Mouse (Mus musculus): Measurements from ENCODE around the gene Ptprg. TPM values are rescaled to one million over a fixed set of nuclear protein-coding genes. Genes with fewer than 3 reads are reported as not detected.

Ptprg gene
- polyA plus RNA-seq, 1 experiment from 2014 or later, result 42.3 TPM

DNA sequence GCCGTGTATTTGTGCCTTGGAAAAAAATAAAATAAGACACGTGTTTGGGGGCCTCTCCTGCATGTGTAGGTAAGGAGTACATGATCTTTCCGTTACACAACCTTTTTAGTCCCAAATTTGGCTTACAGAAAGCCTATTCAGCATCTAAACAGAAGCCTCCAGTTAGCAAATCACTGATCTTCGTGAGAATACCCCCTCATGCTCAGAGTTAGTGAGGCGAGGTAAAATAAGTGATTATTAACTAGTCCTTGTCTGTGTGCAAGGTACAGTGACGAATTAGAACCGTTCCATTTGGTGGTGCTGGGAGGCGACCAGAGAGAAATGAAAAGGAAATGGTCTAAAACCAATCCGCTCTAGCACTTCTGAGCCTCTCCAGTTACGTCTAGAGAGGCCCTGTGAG is 648.9 kb downstream of the Ptprg start:
- WGBS, result 57% methylated on average over 10 of the region's 10 CpGs
- H3K9ac ChIP-seq (replicated peaks; ENCODE audit: low read depth, low read length), result no peak overlapping the region
- no peak overlapping the region for H3K27ac ChIP-seq (ENCODE audit: low read depth, low read length)
- H3K4me1 ChIP-seq (ENCODE audit: control insufficient read depth, insufficient read depth, low read length), result peaks cover 19% of the 10 kb centered on the region; the same call in 1 of the 2 replicates
- H3K27me3 ChIP-seq (ENCODE audit: control insufficient read depth, insufficient read depth, low read length), result no peaks in the 10 kb centered on the region
- H3K9me3 ChIP-seq (ENCODE audit: control insufficient read depth, low read length), result no peaks in the 10 kb centered on the region
- ATAC-seq (ENCODE audit: low read depth), result no peak
- H3K4me3 ChIP-seq (ENCODE audit: low read depth, low read length), result no peak overlapping the region
- no peak overlapping the region for H3K4me2 ChIP-seq (ENCODE audit: low read depth, low read length)
- no peaks in the 10 kb centered on the region for H3K36me3 ChIP-seq (ENCODE audit: control insufficient read depth, insufficient read depth, low read length)

DNA sequence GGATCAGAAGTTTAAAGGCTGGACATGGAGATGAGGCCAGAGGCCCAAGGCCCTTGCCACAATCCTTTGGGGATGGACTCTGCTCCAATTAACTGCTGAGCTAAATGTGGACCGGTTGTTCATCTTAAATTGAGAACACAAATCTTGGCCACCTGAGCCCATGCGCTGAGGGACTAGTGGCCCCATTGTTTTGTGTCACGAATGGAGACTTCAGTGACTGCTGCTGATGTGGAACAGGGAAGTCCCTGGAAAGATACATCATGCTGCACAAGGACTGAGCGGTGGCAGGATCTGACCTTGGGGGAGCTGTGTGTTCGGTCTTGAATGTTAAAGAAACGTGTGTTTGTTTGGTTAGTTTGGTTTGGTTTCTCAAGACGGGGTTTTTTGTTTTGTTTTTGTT is 649.7 kb downstream of the Ptprg start:
- Histone ChIP-seq H3K4me3 (ENCODE audit: low read depth, low read length) (no peak overlapping the region), H3K27ac (ENCODE audit: low read depth, low read length) (peak overlapping the region; percentile 39; the same call in 1 of the 2 replicates), H3K4me1 (ENCODE audit: control insufficient read depth, insufficient read depth, low read length) (peaks cover 15% of the 10 kb centered on the region; the same call in 1 of the 2 replicates), H3K36me3 (ENCODE audit: control insufficient read depth, insufficient read depth, low read length) (no peaks in the 10 kb centered on the region), H3K9ac (replicated peaks; ENCODE audit: low read depth, low read length) (no peak overlapping the region), H3K9me3 (ENCODE audit: control insufficient read depth, low read length) (no peaks in the 10 kb centered on the region), H3K27me3 (ENCODE audit: control insufficient read depth, insufficient read depth, low read length) (no peaks in the 10 kb centered on the region), H3K4me2 (ENCODE audit: low read depth, low read length) (no peak overlapping the region)
- WGBS, result 42% methylated on average over 7 of the region's 7 CpGs
- ATAC-seq (ENCODE audit: low read depth), result no peak

DNA sequence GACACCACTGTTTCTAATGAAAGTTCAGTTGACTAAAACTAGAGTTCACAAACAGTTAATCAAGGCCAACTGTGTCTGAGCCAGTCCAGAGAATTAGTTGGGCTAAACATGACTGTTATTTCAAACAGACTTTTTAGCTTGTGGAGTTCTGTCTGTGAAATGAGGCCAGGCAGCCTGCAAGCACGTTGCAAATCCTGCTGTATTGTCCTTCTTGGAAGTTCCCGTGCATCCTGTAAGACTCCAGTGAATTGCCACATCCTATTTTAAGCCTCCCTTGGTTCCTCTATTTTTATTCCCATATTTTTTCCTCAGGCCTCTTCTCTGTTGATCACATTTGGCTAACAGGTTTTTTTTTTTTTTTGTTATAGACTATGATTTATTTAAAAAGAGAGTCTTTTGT is 652.8 kb downstream of the Ptprg start:
- Histone ChIP-seq H3K27me3 (ENCODE audit: control insufficient read depth, insufficient read depth, low read length) (no peaks in the 10 kb centered on the region), H3K4me3 (ENCODE audit: low read depth, low read length) (no peak overlapping the region), H3K9me3 (ENCODE audit: control insufficient read depth, low read length) (no peaks in the 10 kb centered on the region), H3K36me3 (ENCODE audit: control insufficient read depth, insufficient read depth, low read length) (no peaks in the 10 kb centered on the region), H3K4me1 (ENCODE audit: control insufficient read depth, insufficient read depth, low read length) (0 out of 2 replicates have a peak, but pooled peaks cover 3% of the 10 kb centered on the region), H3K27ac (ENCODE audit: low read depth, low read length) (no peak overlapping the region), H3K4me2 (ENCODE audit: low read depth, low read length) (no peak overlapping the region), H3K9ac (replicated peaks; ENCODE audit: low read depth, low read length) (no peak overlapping the region)
- 76% methylated on average over 2 of the region's 2 CpGs for WGBS
- ATAC-seq (ENCODE audit: low read depth), result no peak

DNA sequence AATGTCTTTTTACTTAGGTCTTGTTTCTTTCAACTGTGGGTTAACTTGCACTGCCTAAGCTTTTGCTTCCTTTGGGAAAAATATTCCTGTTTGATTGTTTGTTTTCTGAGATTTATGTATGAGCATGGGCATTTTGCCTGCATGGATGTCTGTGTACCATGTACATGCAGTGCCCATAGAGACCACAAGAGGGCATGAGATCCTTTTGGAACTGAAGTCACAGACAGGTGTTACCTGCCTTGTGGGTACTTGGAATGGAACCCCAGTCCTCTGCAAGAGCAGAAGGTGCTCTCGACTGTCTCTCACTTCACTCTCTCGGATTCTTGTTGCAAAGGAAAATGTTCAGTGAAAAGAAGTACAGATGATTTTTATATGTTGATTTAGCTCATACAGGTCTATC is 655.2 kb downstream of the Ptprg start:
- no peak for ATAC-seq (ENCODE audit: low read depth)
- Histone ChIP-seq H3K36me3 (ENCODE audit: control insufficient read depth, insufficient read depth, low read length) (0 out of 2 replicates have a peak, but pooled peaks cover 4% of the 10 kb centered on the region), H3K9ac (replicated peaks; ENCODE audit: low read depth, low read length) (no peak overlapping the region), H3K4me1 (ENCODE audit: control insufficient read depth, insufficient read depth, low read length) (no peaks in the 10 kb centered on the region), H3K27me3 (ENCODE audit: control insufficient read depth, insufficient read depth, low read length) (no peaks in the 10 kb centered on the region), H3K4me3 (ENCODE audit: low read depth, low read length) (no peak overlapping the region), H3K4me2 (ENCODE audit: low read depth, low read length) (no peak overlapping the region), H3K27ac (ENCODE audit: low read depth, low read length) (no peak overlapping the region), H3K9me3 (ENCODE audit: control insufficient read depth, low read length) (no peaks in the 10 kb centered on the region)
- WGBS, result 93% methylated on average over 2 of the region's 2 CpGs

DNA sequence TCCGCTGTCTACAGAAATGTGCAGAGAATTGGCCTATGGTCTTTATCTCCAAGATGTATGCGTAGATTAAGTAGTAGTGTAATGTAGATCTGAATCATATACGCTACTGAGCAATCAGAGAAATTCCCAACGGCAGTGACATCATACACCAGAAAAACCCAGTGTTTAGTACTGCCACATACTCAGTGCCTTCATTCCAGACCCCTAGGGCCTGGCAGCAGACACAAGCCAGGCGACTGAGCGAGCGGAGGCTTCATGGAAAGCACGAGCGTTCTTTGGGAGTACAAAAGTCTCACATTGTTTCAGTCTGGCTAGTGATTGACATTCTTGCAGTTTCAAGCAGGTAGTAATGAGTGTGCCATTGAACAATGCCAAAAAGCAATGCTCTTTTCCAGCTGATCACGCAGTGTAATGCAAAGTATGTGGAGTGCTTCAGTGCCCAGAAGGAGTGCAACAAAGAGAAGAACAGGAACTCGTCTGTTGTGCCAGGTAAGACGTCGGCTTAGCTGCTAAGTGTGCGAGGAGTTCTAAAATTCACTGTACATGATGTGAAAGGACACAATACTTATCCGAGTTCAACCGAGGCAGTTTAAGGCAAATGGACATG is 665.3 kb downstream of the Ptprg start:
- Histone ChIP-seq H3K4me1 (ENCODE audit: control insufficient read depth, insufficient read depth, low read length) (no peaks in the 10 kb centered on the region), H3K4me3 (ENCODE audit: low read depth, low read length) (no peak overlapping the region), H3K27ac (ENCODE audit: low read depth, low read length) (no peak overlapping the region), H3K9ac (replicated peaks; ENCODE audit: low read depth, low read length) (no peak overlapping the region), H3K4me2 (ENCODE audit: low read depth, low read length) (no peak overlapping the region), H3K9me3 (ENCODE audit: control insufficient read depth, low read length) (no peaks in the 10 kb centered on the region), H3K36me3 (ENCODE audit: control insufficient read depth, insufficient read depth, low read length) (peaks cover 4% of the 10 kb centered on the region; the same call in 1 of the 2 replicates), H3K27me3 (ENCODE audit: control insufficient read depth, insufficient read depth, low read length) (no peaks in the 10 kb centered on the region)
- WGBS, result 92% methylated on average over 16 of the region's 16 CpGs
- no peak for ATAC-seq (ENCODE audit: low read depth)

DNA sequence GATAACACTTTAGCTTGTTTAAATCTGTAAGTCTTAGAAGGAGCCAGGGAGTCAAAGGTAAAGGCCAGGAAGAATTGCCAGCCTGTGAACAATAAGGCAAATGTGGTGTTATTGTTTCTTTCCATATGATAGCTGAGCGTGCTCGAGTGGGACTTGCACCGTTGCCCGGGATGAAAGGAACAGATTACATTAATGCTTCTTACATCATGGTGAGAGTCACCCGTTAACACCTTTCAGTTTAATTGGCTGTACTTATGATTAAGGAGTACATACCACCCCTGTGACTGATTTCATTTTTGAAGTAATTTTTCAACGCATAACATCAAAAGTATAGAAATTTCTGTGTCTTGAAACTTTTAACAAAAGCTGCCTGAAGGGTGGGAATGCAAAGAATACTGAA is 666.5 kb downstream of the Ptprg start:
- Histone ChIP-seq H3K4me3 (ENCODE audit: low read depth, low read length) (no peak overlapping the region), H3K4me1 (ENCODE audit: control insufficient read depth, insufficient read depth, low read length) (no peaks in the 10 kb centered on the region), H3K4me2 (ENCODE audit: low read depth, low read length) (no peak overlapping the region), H3K27ac (ENCODE audit: low read depth, low read length) (no peak overlapping the region), H3K36me3 (ENCODE audit: control insufficient read depth, insufficient read depth, low read length) (peaks cover 4% of the 10 kb centered on the region; the same call in 1 of the 2 replicates), H3K9me3 (ENCODE audit: control insufficient read depth, low read length) (no peaks in the 10 kb centered on the region), H3K9ac (replicated peaks; ENCODE audit: low read depth, low read length) (no peak overlapping the region), H3K27me3 (ENCODE audit: control insufficient read depth, insufficient read depth, low read length) (no peaks in the 10 kb centered on the region)
- WGBS, result 67% methylated on average over 6 of the region's 6 CpGs
- ATAC-seq (ENCODE audit: low read depth), result no peak

DNA sequence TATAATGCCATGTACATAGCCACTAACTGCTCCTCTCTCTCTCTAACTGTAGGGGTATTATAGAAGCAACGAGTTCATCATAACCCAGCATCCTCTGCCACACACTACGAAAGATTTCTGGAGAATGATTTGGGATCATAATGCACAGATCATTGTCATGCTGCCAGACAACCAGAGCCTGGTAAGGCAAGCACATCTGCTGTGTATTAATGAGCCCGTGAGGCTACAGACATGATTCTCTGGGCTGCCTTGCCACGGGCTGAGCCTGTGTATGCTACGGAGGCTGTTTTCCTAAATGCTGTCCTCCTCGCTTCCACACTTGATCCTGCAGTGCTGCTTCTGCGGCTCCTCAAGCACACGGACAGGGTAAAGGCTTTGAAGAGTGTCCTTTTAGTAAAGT is 667.2 kb downstream of the Ptprg start:
- Histone ChIP-seq H3K4me1 (ENCODE audit: control insufficient read depth, insufficient read depth, low read length) (no peaks in the 10 kb centered on the region), H3K9me3 (ENCODE audit: control insufficient read depth, low read length) (no peaks in the 10 kb centered on the region), H3K36me3 (ENCODE audit: control insufficient read depth, insufficient read depth, low read length) (peaks cover 7% of the 10 kb centered on the region; the same call in 1 of the 2 replicates), H3K27ac (ENCODE audit: low read depth, low read length) (no peak overlapping the region), H3K9ac (replicated peaks; ENCODE audit: low read depth, low read length) (no peak overlapping the region), H3K27me3 (ENCODE audit: control insufficient read depth, insufficient read depth, low read length) (no peaks in the 10 kb centered on the region), H3K4me2 (ENCODE audit: low read depth, low read length) (no peak overlapping the region), H3K4me3 (ENCODE audit: low read depth, low read length) (no peak overlapping the region)
- ATAC-seq (ENCODE audit: low read depth), result peak; percentile 51; the same call in 1 of the 2 replicates
- 68% methylated on average over 8 of the region's 8 CpGs for WGBS

DNA sequence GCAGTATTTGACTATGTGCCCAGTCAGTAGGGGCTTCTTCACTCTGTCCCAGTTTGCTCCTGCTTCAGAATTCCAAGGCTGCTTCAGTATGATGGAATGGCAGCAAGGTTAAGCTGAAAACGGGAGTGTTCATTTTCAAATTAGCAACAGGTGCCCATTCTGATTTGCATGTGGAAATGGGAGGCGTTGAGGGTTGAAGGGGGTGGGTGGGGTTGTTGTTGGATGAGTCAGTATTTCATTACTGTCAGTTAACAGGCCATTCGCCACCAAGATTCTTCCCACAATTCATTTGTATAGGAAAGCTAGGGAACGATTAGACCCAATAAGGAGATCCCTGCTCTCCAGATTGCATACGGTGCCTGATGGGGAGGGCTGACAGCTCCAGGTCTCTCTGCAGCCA is 668.2 kb downstream of the Ptprg start:
- no peak overlapping the region for H3K4me3 ChIP-seq (ENCODE audit: low read depth, low read length)
- peaks cover 12% of the 10 kb centered on the region; the same call in 1 of the 2 replicates for H3K36me3 ChIP-seq (ENCODE audit: control insufficient read depth, insufficient read depth, low read length)
- no peak overlapping the region for H3K27ac ChIP-seq (ENCODE audit: low read depth, low read length)
- WGBS, result 74% methylated on average over 5 of the region's 5 CpGs
- H3K4me2 ChIP-seq (ENCODE audit: low read depth, low read length), result no peak overlapping the region
- no peaks in the 10 kb centered on the region for H3K9me3 ChIP-seq (ENCODE audit: control insufficient read depth, low read length)
- H3K4me1 ChIP-seq (ENCODE audit: control insufficient read depth, insufficient read depth, low read length), result no peaks in the 10 kb centered on the region
- ATAC-seq (ENCODE audit: low read depth), result no peak
- H3K27me3 ChIP-seq (ENCODE audit: control insufficient read depth, insufficient read depth, low read length), result no peaks in the 10 kb centered on the region
- H3K9ac ChIP-seq (replicated peaks; ENCODE audit: low read depth, low read length), result no peak overlapping the region

DNA sequence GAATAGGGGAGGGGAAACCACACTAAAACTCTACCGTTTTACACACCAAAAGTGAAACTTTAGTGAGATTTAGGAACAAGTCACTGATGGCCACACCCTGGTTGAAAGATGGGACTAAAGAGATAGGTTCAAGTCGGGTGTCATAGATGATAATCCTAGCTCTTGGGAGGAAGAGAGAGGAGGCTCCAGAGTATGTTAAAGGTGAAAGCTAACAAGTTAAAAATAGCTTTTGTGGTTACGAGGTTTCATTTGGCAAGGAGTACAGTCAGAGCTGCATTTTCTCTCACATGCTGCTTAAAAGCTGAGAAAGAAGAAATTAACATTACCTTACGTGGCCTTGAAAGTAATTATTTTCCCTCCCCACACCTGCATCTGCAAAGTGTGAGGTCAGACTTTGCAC is 690.4 kb downstream of the Ptprg start:
- no peaks in the 10 kb centered on the region for H3K9me3 ChIP-seq (ENCODE audit: control insufficient read depth, low read length)
- no peak overlapping the region for H3K9ac ChIP-seq (replicated peaks; ENCODE audit: low read depth, low read length)
- H3K4me1 ChIP-seq (ENCODE audit: control insufficient read depth, insufficient read depth, low read length), result no peaks in the 10 kb centered on the region
- ATAC-seq (ENCODE audit: low read depth), result no peak
- H3K4me3 ChIP-seq (ENCODE audit: low read depth, low read length), result no peak overlapping the region
- no peaks in the 10 kb centered on the region for H3K36me3 ChIP-seq (ENCODE audit: control insufficient read depth, insufficient read depth, low read length)
- WGBS, result 79% methylated on average over 4 of the region's 4 CpGs
- no peak overlapping the region for H3K4me2 ChIP-seq (ENCODE audit: low read depth, low read length)
- H3K27me3 ChIP-seq (ENCODE audit: control insufficient read depth, insufficient read depth, low read length), result no peaks in the 10 kb centered on the region
- no peak overlapping the region for H3K27ac ChIP-seq (ENCODE audit: low read depth, low read length)

Data from neural tube, embryonic 14.5 days (tissue).